In the genomic region with DNA sequence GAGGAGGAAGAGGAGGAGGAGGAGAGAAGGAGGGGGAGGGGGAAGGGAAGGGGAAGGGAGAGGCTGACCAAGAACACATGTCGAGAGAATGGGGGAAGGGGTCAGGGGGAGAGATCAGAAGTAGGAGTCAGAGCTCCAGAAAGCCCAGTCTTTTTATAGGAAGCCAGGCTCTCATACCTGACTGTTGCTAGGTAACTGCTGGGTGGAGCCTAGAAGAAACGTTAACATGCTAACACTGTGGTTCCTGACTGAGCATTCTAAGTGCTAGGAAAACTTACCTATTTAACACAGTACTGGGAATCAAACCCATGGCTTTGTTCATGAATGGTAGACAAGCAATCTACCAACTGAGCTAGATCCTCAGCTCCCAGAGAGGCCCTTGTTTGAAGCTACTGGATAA, we compare ENCODE assay signal across 36 mouse cellular contexts. TPM values are rescaled to one million over a fixed set of nuclear protein-coding genes. Genes with fewer than 3 reads are reported as not detected.
DNase-seq lines count a peak whose midpoint lies in the region; ATAC-seq and TF ChIP-seq lines count a peak whose summit lies in the region.
"Had no signal": no experiment of that assay in that cellular context is flagged by ENCODE, and none has a peak within 500 bp of the region (broad histone marks: within the 10 kb centered on the region; RNA-seq: fewer than 3 reads in every experiment).

No protein-coding gene starts in this region.

- no peak overlapping the region for H3K9ac ChIP-seq in intestine, embryonic 14.5 days (ENCODE audit: low read length)
- H3K9ac ChIP-seq in intestine, embryonic 15.5 days = no peak overlapping the region
- no peak overlapping the region for H3K9ac ChIP-seq in lung, postnatal 0 days (replicated peaks; ENCODE audit: low read depth)
- no peak overlapping the region for H3K9ac ChIP-seq in stomach, embryonic 16.5 days (ENCODE audit: low read length)
- H3K9ac ChIP-seq: embryonic facial prominence, embryonic 13.5 days; forebrain, embryonic 13.5 days; heart, embryonic 12.5 days; heart, embryonic 15.5 days; hindbrain, embryonic 13.5 days had no signal

- no peak for ATAC-seq in intestine, embryonic 14.5 days (replicated peaks; ENCODE audit: low FRiP score, low TSS enrichment, low read depth)
- no peak for ATAC-seq in intestine, embryonic 15.5 days
- ATAC-seq in lung, postnatal 0 days = no peak
- no peak for ATAC-seq in stomach, embryonic 16.5 days (ENCODE audit: insufficient read depth, low FRiP score)
- ATAC-seq: forebrain, embryonic 13.5 days; forebrain, embryonic 16.5 days; hindbrain, embryonic 16.5 days; Patski had no signal

- no peak for DNase-seq in intestine, embryonic 14.5 days (ENCODE audit: low spot score)
- DNase-seq in lung, postnatal 0 days (ENCODE audit: low spot score) = peak; percentile 33
- no peak for DNase-seq in lung, postnatal 10 days
- peak; percentile 22 for DNase-seq in brain, adult 2 months (ENCODE audit: low read depth, low spot score)
- no peak for DNase-seq in adrenal gland, adult 8-10 months
- no peak for DNase-seq in cerebellum, adult 11 months
- DNase-seq: adrenal gland, adult 2 months; adrenal gland, postnatal 25 days; B cell, adult 2 months; cerebellum, adult 11-12 months; cerebellum, adult 8-10 months; cerebellum, postnatal 10 days; cerebellum, postnatal 36 days; embryo, embryonic 11 days; gastrocnemius, postnatal 25 days; heart, adult 18-20 months; heart, postnatal 10 days; heart, postnatal 36 days had no signal

- H3K27ac ChIP-seq in intestine, embryonic 14.5 days (ENCODE audit: low read depth) = peak overlapping the region; percentile 54; the same call in 1 of the 2 replicates
- no peak overlapping the region for H3K27ac ChIP-seq in intestine, embryonic 15.5 days
- H3K27ac ChIP-seq in lung, postnatal 0 days (ENCODE audit: low read length) = no peak overlapping the region
- H3K27ac ChIP-seq in stomach, embryonic 16.5 days (ENCODE audit: low read length) = peak overlapping the region; percentile 51; the same call in 1 of the 2 replicates
- H3K27ac ChIP-seq: embryonic facial prominence, embryonic 10.5 days; embryonic facial prominence, embryonic 13.5 days; forebrain, embryonic 13.5 days; heart, embryonic 15.5 days; hindbrain, embryonic 10.5 days; hindbrain, embryonic 13.5 days had no signal

- no peak for TF ChIP-seq CTCF in lung, postnatal 0 days (IDR thresholded peaks at IDR 0.05)

- no peak for TF ChIP-seq EP300 in lung, postnatal 0 days (IDR thresholded peaks at IDR 0.05)

- no peaks in the 10 kb centered on the region for H3K36me3 ChIP-seq in intestine, embryonic 14.5 days (ENCODE audit: control insufficient read depth, insufficient read depth, low read length)
- peaks cover 1% of the 10 kb centered on the region; the same call in 1 of the 2 replicates for H3K36me3 ChIP-seq in intestine, embryonic 15.5 days
- no peaks in the 10 kb centered on the region for H3K36me3 ChIP-seq in lung, postnatal 0 days (ENCODE audit: insufficient read depth, low read length)
- H3K36me3 ChIP-seq in stomach, embryonic 16.5 days (ENCODE audit: control insufficient read depth, insufficient read depth, low read length) = no peaks in the 10 kb centered on the region
- H3K36me3 ChIP-seq: heart, embryonic 15.5 days; hindbrain, embryonic 13.5 days had no signal

- no peak overlapping the region for H3K4me2 ChIP-seq in intestine, embryonic 14.5 days (ENCODE audit: low read length)
- no peak overlapping the region for H3K4me2 ChIP-seq in intestine, embryonic 15.5 days (replicated peaks)
- H3K4me2 ChIP-seq in lung, postnatal 0 days (replicated peaks; ENCODE audit: low read depth, low read length) = no peak overlapping the region
- no peak overlapping the region for H3K4me2 ChIP-seq in stomach, embryonic 16.5 days (ENCODE audit: low read depth, low read length)
- H3K4me2 ChIP-seq: embryonic facial prominence, embryonic 13.5 days; forebrain, embryonic 13.5 days; heart, embryonic 12.5 days; heart, embryonic 15.5 days; hindbrain, embryonic 13.5 days had no signal

- no peaks in the 10 kb centered on the region for H3K9me3 ChIP-seq in intestine, embryonic 14.5 days (ENCODE audit: control insufficient read depth, low read length)
- H3K9me3 ChIP-seq in intestine, embryonic 15.5 days = no peaks in the 10 kb centered on the region
- no peaks in the 10 kb centered on the region for H3K9me3 ChIP-seq in lung, postnatal 0 days (ENCODE audit: low read length)
- no peaks in the 10 kb centered on the region for H3K9me3 ChIP-seq in stomach, embryonic 16.5 days (replicated peaks; ENCODE audit: control insufficient read depth, low read length)
- H3K9me3 ChIP-seq: embryonic facial prominence, embryonic 10.5 days; embryonic facial prominence, embryonic 13.5 days; forebrain, embryonic 13.5 days; G1E; heart, embryonic 12.5 days; heart, embryonic 15.5 days; hindbrain, embryonic 10.5 days; hindbrain, embryonic 13.5 days had no signal

- no peak overlapping the region for H3K4me3 ChIP-seq in intestine, embryonic 14.5 days (ENCODE audit: low read depth, low read length)
- H3K4me3 ChIP-seq in intestine, embryonic 15.5 days (replicated peaks) = no peak overlapping the region
- H3K4me3 ChIP-seq in lung, postnatal 0 days (ENCODE audit: low read depth, low read length) = no peak overlapping the region
- H3K4me3 ChIP-seq in stomach, embryonic 16.5 days (replicated peaks; ENCODE audit: low read length) = no peak overlapping the region
- H3K4me3 ChIP-seq: embryonic facial prominence, embryonic 10.5 days; embryonic facial prominence, embryonic 13.5 days; erythroblast, embryonic 14.5 days; forebrain, embryonic 13.5 days; heart, embryonic 12.5 days; heart, embryonic 15.5 days; hindbrain, embryonic 10.5 days; hindbrain, embryonic 13.5 days had no signal

- WGBS in intestine, embryonic 14.5 days = 6% methylated on average over 2 of the region's 2 CpGs
- 3% methylated on average over 2 of the region's 2 CpGs for WGBS in intestine, embryonic 15.5 days
- 12% methylated on average over 2 of the region's 2 CpGs for WGBS in lung, postnatal 0 days
- 8% methylated on average over 2 of the region's 2 CpGs for WGBS in stomach, embryonic 16.5 days

- no peaks in the 10 kb centered on the region for H3K27me3 ChIP-seq in intestine, embryonic 14.5 days (replicated peaks; ENCODE audit: control insufficient read depth, insufficient read depth, low read length)
- H3K27me3 ChIP-seq in intestine, embryonic 15.5 days (replicated peaks) = no peaks in the 10 kb centered on the region
- no peaks in the 10 kb centered on the region for H3K27me3 ChIP-seq in lung, postnatal 0 days (replicated peaks; ENCODE audit: insufficient read depth, low read length)
- H3K27me3 ChIP-seq in stomach, embryonic 16.5 days (ENCODE audit: control insufficient read depth, insufficient read depth, low read length) = no peaks in the 10 kb centered on the region
- H3K27me3 ChIP-seq: CH12.LX; embryonic facial prominence, embryonic 13.5 days; forebrain, embryonic 13.5 days; heart, embryonic 12.5 days; heart, embryonic 15.5 days; hindbrain, embryonic 13.5 days had no signal

- peaks cover 15% of the 10 kb centered on the region; the same call in 1 of the 2 replicates for H3K4me1 ChIP-seq in intestine, embryonic 14.5 days (replicated peaks; ENCODE audit: control insufficient read depth, insufficient read depth, low read length)
- peaks cover 7% of the 10 kb centered on the region; the same call in 1 of the 2 replicates for H3K4me1 ChIP-seq in intestine, embryonic 15.5 days (replicated peaks)
- peaks cover 3% of the 10 kb centered on the region; the same call in 1 of the 2 replicates for H3K4me1 ChIP-seq in lung, postnatal 0 days (ENCODE audit: insufficient read depth, low read depth, low read length)
- peaks cover 19% of the 10 kb centered on the region for H3K4me1 ChIP-seq in stomach, embryonic 16.5 days (ENCODE audit: control insufficient read depth, insufficient read depth, low read length)
- H3K4me1 ChIP-seq: embryonic facial prominence, embryonic 13.5 days had no signal

RNA-seq across cellular contexts. Expression of a gene that starts 3.8 kb away (rescaled TPM):
- 34.5 and 38.3 TPM in 2 replicates for polyA plus RNA-seq in intestine, embryonic 14.5 days (2014; fragmentation: Nextera tagmentation; extraction: Ambion mirVana)
- 28.7 and 28.9 TPM in 2 replicates for polyA plus RNA-seq in intestine, embryonic 15.5 days (2015; fragmentation: Nextera tagmentation; extraction: Ambion mirVana)
- polyA plus RNA-seq in lung, postnatal 0 days (2015; fragmentation: Nextera tagmentation; extraction: Ambion mirVana) = 14.1 and 17.4 TPM in 2 replicates
- polyA plus RNA-seq in stomach, embryonic 16.5 days (2015; fragmentation: Nextera tagmentation; extraction: Ambion mirVana) = 28.1 and 32.8 TPM in 2 replicates
- total RNA-seq in adrenal gland, adult 8-10 months (2022) = 10 to 100 TPM; 16.7 to 21.4 (median 18.1) TPM

RNA-seq across cellular contexts. Expression of a gene that starts 11.3 kb away (rescaled TPM):
- polyA plus RNA-seq in intestine, embryonic 14.5 days (2014; fragmentation: Nextera tagmentation; extraction: Ambion mirVana) = 1.7 and 5.2 TPM in 2 replicates
- polyA plus RNA-seq in intestine, embryonic 15.5 days (2015; fragmentation: Nextera tagmentation; extraction: Ambion mirVana) = 3.4 and 3.9 TPM in 2 replicates
- 15.0 and 22.5 TPM in 2 replicates for polyA plus RNA-seq in lung, postnatal 0 days (2015; fragmentation: Nextera tagmentation; extraction: Ambion mirVana)
- polyA plus RNA-seq in stomach, embryonic 16.5 days (2015; fragmentation: Nextera tagmentation; extraction: Ambion mirVana) = 12.1 and 15.0 TPM in 2 replicates
- total RNA-seq in adrenal gland, adult 8-10 months (2022) = 1 to 10 TPM; 2.0 to 6.7 (median 3.9) TPM
- polyA plus RNA-seq: erythroblast, embryonic 14.5 days; G1E had no signal

RNA-seq across cellular contexts. Expression of a gene that starts 51.7 kb away (rescaled TPM):
- 0.30 and 0.31 TPM in 2 replicates for polyA plus RNA-seq in intestine, embryonic 14.5 days (2014; fragmentation: Nextera tagmentation; extraction: Ambion mirVana)
- 0.08 and 0.19 TPM in 2 replicates for polyA plus RNA-seq in intestine, embryonic 15.5 days (2015; fragmentation: Nextera tagmentation; extraction: Ambion mirVana)
- 0.54 and 0.57 TPM in 2 replicates for polyA plus RNA-seq in lung, postnatal 0 days (2015; fragmentation: Nextera tagmentation; extraction: Ambion mirVana)
- 0.10 and 0.32 TPM in 2 replicates for polyA plus RNA-seq in stomach, embryonic 16.5 days (2015; fragmentation: Nextera tagmentation; extraction: Ambion mirVana)
- total RNA-seq in adrenal gland, adult 8-10 months (2022) = under 1 TPM in 3 of 4 experiments, not detected in 1; 0.08 to 0.17 (median 0.09) TPM
- total RNA-seq: adrenal gland, postnatal 25 days; gastrocnemius, adult 18-20 months; gastrocnemius, postnatal 25 days had no signal
- polyA plus RNA-seq: adrenal gland, adult 2 months; cortical plate, adult 2 months; gonadal fat pad, adult 2 months; Patski had no signal

RNA-seq across cellular contexts. Expression of a gene that starts 52.3 kb away (rescaled TPM):
- polyA plus RNA-seq in intestine, embryonic 14.5 days (2014; fragmentation: Nextera tagmentation; extraction: Ambion mirVana) = 53.4 and 58.7 TPM in 2 replicates
- 42.4 and 45.8 TPM in 2 replicates for polyA plus RNA-seq in intestine, embryonic 15.5 days (2015; fragmentation: Nextera tagmentation; extraction: Ambion mirVana)
- 52.6 and 55.4 TPM in 2 replicates for polyA plus RNA-seq in lung, postnatal 0 days (2015; fragmentation: Nextera tagmentation; extraction: Ambion mirVana)
- 20.3 and 22.3 TPM in 2 replicates for polyA plus RNA-seq in stomach, embryonic 16.5 days (2015; fragmentation: Nextera tagmentation; extraction: Ambion mirVana)
- 100 to 1,000 TPM in 3 of 4 experiments, 10 to 100 TPM in 1; 76.7 to 152 (median 113) TPM for total RNA-seq in adrenal gland, adult 8-10 months (2022)

Comparison
In these comparisons a context has a peak if more than half of its experiments do, and no peak if none do; other contexts are left out.
1. DNase-seq: peak in lung, postnatal 0 days (single experiment) and brain, adult 2 months (single experiment); none in intestine, embryonic 14.5 days (single experiment), lung, postnatal 10 days (single experiment), adrenal gland, adult 8-10 months (single experiment) and cerebellum, adult 11 months (single experiment).
2. H3K27ac ChIP-seq: peak in intestine, embryonic 14.5 days (single experiment) and stomach, embryonic 16.5 days (single experiment); none in intestine, embryonic 15.5 days (single experiment) and lung, postnatal 0 days (single experiment).